Mouse (Mus musculus) liver, embryonic 12.5 days (tissue): ENCODE measurements around the gene Grik3. TPM values are rescaled to one million over a fixed set of nuclear protein-coding genes. Genes with fewer than 3 reads are reported as not detected.

Experiments
- ATAC-seq: fragments of 200-750 bp; cut with Nextera tagmentation; 2 replicates; pipeline ENCODE4 v1.8.0; 2017; ENCODE audit warnings: moderate number of reproducible peaks, mild to moderate bottlenecking, moderate library complexity
- H3K27ac ChIP-seq: fragments of 300-500 bp; sonication (generic); 2 replicates; pipeline ENCODE4 v1.5.1; 2016; ENCODE audit warnings: mild to moderate bottlenecking
- H3K27me3 ChIP-seq: fragments of 300-500 bp; sonication (generic); replicated peaks from 2 replicates; pipeline ENCODE4 v1.6.1; 2016; ENCODE audit warnings: mild to moderate bottlenecking, moderate library complexity
- H3K36me3 ChIP-seq: fragments of 300-500 bp; sonication (generic); 2 replicates; pipeline ENCODE4 v1.6.1; 2016; ENCODE audit warnings: mild to moderate bottlenecking, moderate library complexity
- H3K4me1 ChIP-seq: fragments of 300-500 bp; sonication (generic); 2 replicates; pipeline ENCODE4 v1.6.1; 2016
- H3K4me2 ChIP-seq: fragments of 300-500 bp; sonication (generic); 2 replicates; pipeline ENCODE4 v1.6.1; 2016; ENCODE audit warnings: mild to moderate bottlenecking, moderate library complexity
- H3K4me3 ChIP-seq: fragments of 300-500 bp; sonication (generic); 2 replicates; pipeline ENCODE4 v1.5.1; 2016; ENCODE audit warnings: mild to moderate bottlenecking, moderate library complexity
- H3K9ac ChIP-seq: fragments of 300-500 bp; sonication (generic); 2 replicates; pipeline ENCODE4 v1.6.1; 2016; ENCODE audit warnings: mild to moderate bottlenecking, moderate library complexity
- H3K9me3 ChIP-seq: fragments of 300-500 bp; sonication (generic); replicated peaks from 2 replicates; pipeline ENCODE4 v1.6.1; 2016; ENCODE audit warnings: mild to moderate bottlenecking, moderate library complexity
- WGBS: fragments of 180-500 bp; shearing (Covaris S2); methylation state at CpG from one replicate; pipeline ENCODE4 v1.1.7; 2016; ENCODE audit not compliant: insufficient replicate concordance; 5-methylcytosine and 5-hydroxymethylcytosine counted together
- polyA plus RNA-seq: library from polyadenylated mRNA; unstranded; fragments of >200 nt; fragmentation: Nextera tagmentation; extraction: Ambion mirVana; gene quantifications from 2 replicates; pipeline ENCODE4 v1.2.1, GENCODE M21; 2016

Grik3 gene
- polyA plus RNA-seq, 1 experiment from 2014 or later = not detected

GRCm38 (mm10) chr4:125495477-125495876 lies 5.0 kb downstream of the Grik3 start:
- no peaks in the 10 kb centered on the region for H3K36me3 ChIP-seq
- no peaks in the 10 kb centered on the region for H3K4me1 ChIP-seq
- H3K9me3 ChIP-seq = no peaks in the 10 kb centered on the region
- no peak for ATAC-seq
- no peak overlapping the region for H3K27ac ChIP-seq
- 33% methylated on average over 8 of the region's 8 CpGs for WGBS
- H3K27me3 ChIP-seq = peaks cover 90% of the 10 kb centered on the region
- no peak overlapping the region for H3K9ac ChIP-seq
- no peak overlapping the region for H3K4me3 ChIP-seq
- no peak overlapping the region for H3K4me2 ChIP-seq

- Histone ChIP-seq H3K9ac (no peak overlapping the region), H3K27ac (no peak overlapping the region), H3K4me1 (no peaks in the 10 kb centered on the region), H3K4me2 (no peak overlapping the region), H3K36me3 (no peaks in the 10 kb centered on the region), H3K9me3 (no peaks in the 10 kb centered on the region), H3K27me3 (peaks cover 75% of the 10 kb centered on the region), H3K4me3 (no peak overlapping the region)
- no peak for ATAC-seq
- WGBS = 4% methylated on average over 1 of the region's 1 CpGs
Measured at GRCm38 (mm10) chr4:125497001-125497400, 6.5 kb downstream of the Grik3 start.

- no peaks in the 10 kb centered on the region for H3K9me3 ChIP-seq
- peaks cover 70% of the 10 kb centered on the region for H3K27me3 ChIP-seq
- H3K4me1 ChIP-seq = no peaks in the 10 kb centered on the region
- no peak overlapping the region for H3K4me2 ChIP-seq
- no peak overlapping the region for H3K4me3 ChIP-seq
- ATAC-seq = no peak
- H3K9ac ChIP-seq = no peak overlapping the region
- H3K36me3 ChIP-seq = no peaks in the 10 kb centered on the region
- H3K27ac ChIP-seq = no peak overlapping the region
- WGBS = 18% methylated on average over 7 of the region's 7 CpGs
Measured at GRCm38 (mm10) chr4:125497471-125497870, 7.0 kb downstream of the Grik3 start.

- peaks cover 56% of the 10 kb centered on the region for H3K27me3 ChIP-seq
- H3K4me3 ChIP-seq = no peak overlapping the region
- H3K4me1 ChIP-seq = no peaks in the 10 kb centered on the region
- no peak overlapping the region for H3K4me2 ChIP-seq
- no peaks in the 10 kb centered on the region for H3K9me3 ChIP-seq
- no peaks in the 10 kb centered on the region for H3K36me3 ChIP-seq
- H3K9ac ChIP-seq = no peak overlapping the region
- H3K27ac ChIP-seq = no peak overlapping the region
- 4% methylated on average over 6 of the region's 6 CpGs for WGBS
- no peak for ATAC-seq
Measured at GRCm38 (mm10) chr4:125498866-125499265, 8.4 kb downstream of the Grik3 start.

- no peak for ATAC-seq
- H3K9ac ChIP-seq = no peak overlapping the region
- no peak overlapping the region for H3K27ac ChIP-seq
- no peaks in the 10 kb centered on the region for H3K9me3 ChIP-seq
- no peaks in the 10 kb centered on the region for H3K36me3 ChIP-seq
- peaks cover 16% of the 10 kb centered on the region for H3K27me3 ChIP-seq
- no peaks in the 10 kb centered on the region for H3K4me1 ChIP-seq
- no peak overlapping the region for H3K4me3 ChIP-seq
- H3K4me2 ChIP-seq = no peak overlapping the region
- WGBS = 43% methylated on average over 8 of the region's 8 CpGs
Measured at GRCm38 (mm10) chr4:125502861-125503260, 12.4 kb downstream of the Grik3 start.

- Histone ChIP-seq H3K9ac (no peak overlapping the region), H3K4me2 (no peak overlapping the region), H3K36me3 (no peaks in the 10 kb centered on the region), H3K27me3 (no peaks in the 10 kb centered on the region; the same call in 1 of the 2 replicates), H3K27ac (no peak overlapping the region), H3K9me3 (no peaks in the 10 kb centered on the region), H3K4me3 (no peak overlapping the region), H3K4me1 (no peaks in the 10 kb centered on the region)
- WGBS = 61% methylated on average over 6 of the region's 6 CpGs
- no peak for ATAC-seq
Measured at GRCm38 (mm10) chr4:125512434-125512833, 21.9 kb downstream of the Grik3 start.

- no peak overlapping the region for H3K4me2 ChIP-seq
- H3K4me1 ChIP-seq = no peaks in the 10 kb centered on the region
- 40% methylated on average over 13 of the region's 13 CpGs for WGBS
- H3K4me3 ChIP-seq = no peak overlapping the region
- H3K27ac ChIP-seq = no peak overlapping the region
- H3K9me3 ChIP-seq = no peaks in the 10 kb centered on the region
- no peak for ATAC-seq
- H3K9ac ChIP-seq = no peak overlapping the region
- no peaks in the 10 kb centered on the region for H3K36me3 ChIP-seq
- H3K27me3 ChIP-seq = no peaks in the 10 kb centered on the region
Measured at GRCm38 (mm10) chr4:125515646-125516045, 25.1 kb downstream of the Grik3 start.

GRCm38 (mm10) chr4:125516612-125517011 lies 26.1 kb downstream of the Grik3 start:
- Histone ChIP-seq H3K4me3 (no peak overlapping the region), H3K9ac (no peak overlapping the region), H3K4me2 (no peak overlapping the region), H3K27ac (no peak overlapping the region), H3K9me3 (no peaks in the 10 kb centered on the region), H3K27me3 (no peaks in the 10 kb centered on the region), H3K4me1 (no peaks in the 10 kb centered on the region), H3K36me3 (no peaks in the 10 kb centered on the region)
- ATAC-seq = no peak
- WGBS = 40% methylated on average over 6 of the region's 6 CpGs

GRCm38 (mm10) chr4:125518861-125519260 lies 28.4 kb downstream of the Grik3 start:
- Histone ChIP-seq H3K36me3 (no peaks in the 10 kb centered on the region), H3K27ac (no peak overlapping the region), H3K9me3 (no peaks in the 10 kb centered on the region), H3K4me3 (no peak overlapping the region), H3K4me1 (no peaks in the 10 kb centered on the region), H3K4me2 (no peak overlapping the region), H3K27me3 (no peaks in the 10 kb centered on the region), H3K9ac (no peak overlapping the region)
- ATAC-seq = no peak
- WGBS = 74% methylated on average over 5 of the region's 5 CpGs

- Histone ChIP-seq H3K9me3 (no peaks in the 10 kb centered on the region), H3K36me3 (no peaks in the 10 kb centered on the region), H3K4me3 (no peak overlapping the region), H3K9ac (no peak overlapping the region), H3K27ac (no peak overlapping the region), H3K4me2 (no peak overlapping the region), H3K27me3 (no peaks in the 10 kb centered on the region), H3K4me1 (no peaks in the 10 kb centered on the region)
- no peak for ATAC-seq
- 52% methylated on average over 7 of the region's 7 CpGs for WGBS
Measured at GRCm38 (mm10) chr4:125522931-125523330, 32.4 kb downstream of the Grik3 start.

- Histone ChIP-seq H3K36me3 (no peaks in the 10 kb centered on the region), H3K27me3 (no peaks in the 10 kb centered on the region), H3K9ac (no peak overlapping the region), H3K4me2 (no peak overlapping the region), H3K27ac (no peak overlapping the region), H3K4me1 (no peaks in the 10 kb centered on the region), H3K9me3 (no peaks in the 10 kb centered on the region), H3K4me3 (no peak overlapping the region)
- WGBS = 75% methylated on average over 4 of the region's 4 CpGs
- no peak for ATAC-seq
Measured at GRCm38 (mm10) chr4:125525266-125525665, 34.8 kb downstream of the Grik3 start.

GRCm38 (mm10) chr4:125526425-125526824 lies 35.9 kb downstream of the Grik3 start:
- WGBS = 65% methylated on average over 5 of the region's 5 CpGs
- H3K9me3 ChIP-seq = no peaks in the 10 kb centered on the region
- H3K36me3 ChIP-seq = no peaks in the 10 kb centered on the region
- no peak for ATAC-seq
- H3K9ac ChIP-seq = no peak overlapping the region
- no peaks in the 10 kb centered on the region for H3K4me1 ChIP-seq
- no peak overlapping the region for H3K27ac ChIP-seq
- H3K27me3 ChIP-seq = no peaks in the 10 kb centered on the region
- H3K4me3 ChIP-seq = no peak overlapping the region
- H3K4me2 ChIP-seq = no peak overlapping the region

GRCm38 (mm10) chr4:125533965-125534364 lies 43.5 kb downstream of the Grik3 start:
- Histone ChIP-seq H3K9me3 (no peaks in the 10 kb centered on the region), H3K36me3 (no peaks in the 10 kb centered on the region), H3K27ac (no peak overlapping the region), H3K4me1 (no peaks in the 10 kb centered on the region), H3K4me2 (no peak overlapping the region), H3K9ac (no peak overlapping the region), H3K4me3 (no peak overlapping the region), H3K27me3 (peaks cover 44% of the 10 kb centered on the region)
- WGBS = 34% methylated on average over 9 of the region's 9 CpGs
- ATAC-seq = no peak
